Mouse (Mus musculus): ENCODE measurements at regions not wholly inside any gene's neighbourhood (a gene's known extent, or its start where the extent isn't known, plus 50 kb on each side); places are given as distances from the start of the nearest gene placed in this dataset.

GRCm38 (mm10) chr3:61225054-61225453, 136.4 kb upstream of the Rap2b start:
- TF ChIP-seq CTCF (conservative IDR thresholded peaks at IDR 0.05; ENCODE audit: low read length) (no peak), NANOG (IDR thresholded peaks at IDR 0.05; ENCODE audit: borderline replicate concordance, low read length) (no peak)

Data from E14TG2a.4 (cell line).